Mouse (Mus musculus) urinary bladder, adult 18-20 months (tissue): ENCODE measurements around the gene Lilra5.
"Not testable (repeated sequence)": the region's sequence is repeated elsewhere in the genome, so short reads cannot be mapped to it uniquely, and the experiment has no call there.

Experiments
- DNase-seq, 2 experiments: peaks; one replicate each; pipeline ENCODE4 v3.0.0; 2022; ENCODE audit warnings: low spot score in 2 of 2, mixed read lengths in 2 of 2

The Lilra5 gene

DNA sequence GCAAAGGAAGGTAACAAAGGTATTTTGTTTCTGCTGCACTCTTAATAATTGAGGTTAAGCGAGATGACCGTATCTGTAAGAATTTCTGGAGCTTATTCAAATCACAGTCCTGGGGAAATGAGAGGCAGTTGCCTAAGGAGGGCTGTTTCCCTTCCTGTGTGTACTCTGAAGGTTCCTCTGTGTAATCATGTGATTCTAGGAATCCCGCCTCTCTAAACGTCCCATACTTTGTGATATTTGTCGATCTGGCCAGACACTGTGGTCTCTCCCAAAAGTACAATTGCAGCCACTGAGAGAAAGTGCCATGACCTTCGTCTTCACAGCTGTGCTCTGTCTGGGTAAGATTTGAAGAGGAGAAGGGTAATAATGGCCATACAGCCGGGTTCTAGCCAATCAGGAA lies at the start of gene Lilra5:
Gene Lilra5 (plus strand): TSS at position 301 of the 400 bp plus-strand sequence.
- DNase-seq, result no peak

- DNase-seq, result no peak
Observed at GRCm38 (mm10) chr7:4207126-4207525, 30.4 kb upstream of the Lilra5 start.

GRCm38 (mm10) chr7:4208626-4209025 lies 28.9 kb upstream of the Lilra5 start:
- DNase-seq, result no peak

DNA sequence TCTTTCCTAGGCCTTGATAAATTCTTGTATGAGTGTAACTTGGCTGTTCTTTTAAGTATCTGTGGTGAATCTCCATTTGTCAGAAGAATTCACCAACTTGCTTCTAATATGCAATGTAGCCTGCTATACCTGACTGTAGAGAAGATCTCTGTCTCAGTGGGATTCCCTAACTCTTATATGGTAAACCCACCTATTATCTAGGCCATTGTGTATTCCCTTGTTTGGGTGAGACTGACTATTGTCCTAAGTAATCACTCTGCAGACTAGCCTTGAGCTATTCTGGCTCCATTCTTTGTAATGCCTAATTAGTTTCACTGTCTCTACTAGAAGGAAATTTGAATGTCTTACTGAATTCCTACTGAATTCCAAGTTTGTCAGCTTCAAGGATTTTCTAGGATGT lies 24.1 kb upstream of the Lilra5 start:
- DNase-seq, result not testable (repeated sequence)

DNA sequence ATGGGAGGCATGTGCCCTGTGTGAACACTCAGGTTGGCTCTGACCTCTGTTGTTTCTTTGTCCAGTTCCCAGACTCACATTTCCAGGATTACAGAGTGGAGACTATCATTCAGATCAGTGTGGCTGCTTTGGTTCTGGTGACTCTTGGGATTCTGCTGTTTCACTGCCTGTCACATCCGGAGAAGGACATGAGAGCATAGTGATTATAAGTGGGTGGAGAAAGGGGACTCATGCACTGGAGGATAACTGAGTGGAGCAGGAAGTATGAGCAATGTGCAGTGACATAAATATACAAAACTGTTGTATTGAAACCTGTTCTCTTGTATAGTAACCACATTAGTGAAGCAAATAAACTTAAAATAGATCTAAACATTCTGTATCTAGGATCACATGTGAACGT lies 22.2 kb upstream of the Lilra5 start:
- no peak for DNase-seq

DNA sequence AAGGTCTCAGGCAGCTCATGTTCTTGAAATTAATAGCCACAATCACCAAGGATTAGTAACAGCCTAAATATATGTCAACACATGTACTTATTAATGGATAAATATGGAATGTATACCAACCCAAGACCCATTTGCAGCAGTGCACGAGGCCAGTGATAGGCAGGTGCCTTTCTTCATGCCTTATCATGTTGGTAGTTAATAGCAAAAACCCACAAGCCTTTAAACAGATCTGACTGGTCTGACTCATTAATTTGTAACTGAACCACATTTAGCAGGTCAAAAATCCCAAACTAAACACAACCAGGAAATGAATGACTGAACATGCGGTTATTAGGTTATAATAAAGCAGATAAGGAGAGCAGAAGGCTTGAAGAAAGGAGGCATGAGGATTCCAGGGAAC lies 21.7 kb upstream of the Lilra5 start:
- no peak for DNase-seq

DNA sequence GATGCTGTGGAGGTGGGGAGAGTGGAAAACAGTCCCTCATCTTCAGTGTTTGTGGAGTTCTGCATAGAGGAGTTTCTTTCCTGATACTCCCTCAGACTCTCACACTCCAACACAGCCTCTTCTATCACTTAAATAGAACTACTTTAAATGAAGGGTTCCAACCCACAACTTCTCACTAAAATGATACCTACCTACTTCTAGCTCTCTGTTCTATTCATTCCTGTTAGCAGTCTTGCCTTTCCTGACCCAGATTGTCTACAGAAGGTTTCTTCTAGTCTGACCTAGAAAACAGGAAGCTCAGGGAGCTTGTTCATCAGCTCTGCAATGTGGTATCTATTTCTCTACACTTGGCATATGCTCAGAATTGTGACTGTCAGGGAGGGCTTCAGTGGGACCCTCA lies 2.0 kb upstream of the Lilra5 start:
- no peak for DNase-seq

- DNase-seq, result no peak
Observed at GRCm38 (mm10) chr7:4239038-4239721, 1.6 kb downstream of the Lilra5 start.

GRCm38 (mm10) chr7:4251211-4251610 lies 13.7 kb downstream of the Lilra5 start:
- DNase-seq, result not testable (repeated sequence)

GRCm38 (mm10) chr7:4256060-4256459 lies 18.5 kb downstream of the Lilra5 start:
- DNase-seq, result not testable (repeated sequence)

DNA sequence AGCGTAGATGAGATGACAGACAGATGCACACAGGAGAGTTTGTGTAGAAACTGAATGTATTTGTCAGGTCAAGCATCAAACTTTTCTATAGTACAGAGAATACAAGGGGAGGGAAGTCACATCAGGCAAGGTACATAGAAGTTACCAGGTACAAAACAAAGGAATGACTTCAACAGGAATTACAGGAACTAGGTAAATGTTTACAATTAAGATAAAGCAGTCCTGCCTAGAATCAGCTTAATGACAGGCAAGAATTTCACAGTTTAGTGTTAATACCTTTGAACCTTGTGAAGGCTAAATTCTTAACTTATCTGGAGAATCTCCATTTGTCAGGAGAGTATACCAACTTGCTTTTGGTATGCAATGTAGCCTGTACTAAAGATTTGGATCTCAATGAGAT lies 23.0 kb downstream of the Lilra5 start:
- DNase-seq, result not testable (repeated sequence)

GRCm38 (mm10) chr7:4272106-4272505 lies 34.6 kb downstream of the Lilra5 start:
- not testable (repeated sequence) for DNase-seq

DNA sequence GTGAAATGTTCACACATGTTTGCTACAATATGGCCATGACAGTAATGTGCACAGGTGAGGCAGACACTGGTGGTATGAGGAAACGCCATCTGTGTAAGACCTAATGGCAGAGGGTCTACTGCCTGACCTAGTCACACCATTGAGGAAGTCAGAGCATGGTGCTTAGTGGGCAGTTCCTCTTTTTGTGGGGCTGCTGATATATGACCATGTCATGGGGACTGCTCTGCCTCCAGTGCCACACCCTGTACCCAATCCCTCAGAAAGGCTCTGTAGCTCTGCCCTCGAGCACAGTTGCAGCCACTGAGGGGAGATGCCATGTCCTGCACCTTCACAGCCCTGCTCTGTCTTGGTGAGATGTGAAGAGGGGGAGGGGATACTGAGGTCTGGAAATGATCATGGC lies 36.3 kb downstream of the Lilra5 start:
- DNase-seq, result peak in 1 of 2 experiments; percentile 1

DNA sequence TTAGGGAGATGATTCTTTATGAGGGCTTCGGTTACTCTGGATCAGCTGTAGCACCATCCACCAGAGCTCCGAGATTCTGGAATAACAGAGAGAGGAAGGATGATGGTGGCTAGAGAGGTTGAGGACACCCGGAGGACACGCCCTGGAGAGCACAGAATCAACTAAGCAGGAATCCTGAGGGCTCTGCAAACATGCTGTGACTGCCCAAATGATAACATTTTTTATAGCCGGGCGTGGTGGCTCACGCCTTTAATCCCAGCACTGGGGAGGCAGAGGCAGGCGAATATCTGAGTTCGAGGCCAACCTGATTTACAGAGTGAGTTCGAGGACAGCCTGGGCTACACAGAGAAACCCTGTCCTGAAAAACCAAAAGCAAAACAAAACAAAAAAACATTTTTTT lies 37.9 kb downstream of the Lilra5 start:
- not testable (repeated sequence) for DNase-seq

DNA sequence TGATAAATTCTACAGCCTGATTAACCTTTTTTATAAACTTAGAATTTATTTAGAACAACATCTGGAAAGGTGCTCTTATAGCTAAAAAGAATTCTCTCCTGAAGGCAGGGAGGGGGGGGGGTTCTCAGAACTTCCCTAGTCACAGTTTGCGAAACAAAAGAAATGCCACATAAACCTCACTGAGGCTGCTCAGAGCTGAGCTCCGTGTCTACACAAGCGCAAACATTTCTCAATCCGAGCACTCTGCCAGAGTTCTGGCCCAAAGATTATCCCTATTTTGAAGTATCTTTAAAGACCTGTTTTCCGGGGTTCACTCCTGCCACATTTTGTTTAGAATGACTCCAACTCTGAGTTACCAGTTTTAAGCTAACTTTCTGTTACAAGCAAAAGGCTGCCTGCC lies 55.1 kb downstream of the Lilra5 start:
- no peak for DNase-seq
